Mouse (Mus musculus): ENCODE data around the gene Anxa4.

The Anxa4 gene

DNA sequence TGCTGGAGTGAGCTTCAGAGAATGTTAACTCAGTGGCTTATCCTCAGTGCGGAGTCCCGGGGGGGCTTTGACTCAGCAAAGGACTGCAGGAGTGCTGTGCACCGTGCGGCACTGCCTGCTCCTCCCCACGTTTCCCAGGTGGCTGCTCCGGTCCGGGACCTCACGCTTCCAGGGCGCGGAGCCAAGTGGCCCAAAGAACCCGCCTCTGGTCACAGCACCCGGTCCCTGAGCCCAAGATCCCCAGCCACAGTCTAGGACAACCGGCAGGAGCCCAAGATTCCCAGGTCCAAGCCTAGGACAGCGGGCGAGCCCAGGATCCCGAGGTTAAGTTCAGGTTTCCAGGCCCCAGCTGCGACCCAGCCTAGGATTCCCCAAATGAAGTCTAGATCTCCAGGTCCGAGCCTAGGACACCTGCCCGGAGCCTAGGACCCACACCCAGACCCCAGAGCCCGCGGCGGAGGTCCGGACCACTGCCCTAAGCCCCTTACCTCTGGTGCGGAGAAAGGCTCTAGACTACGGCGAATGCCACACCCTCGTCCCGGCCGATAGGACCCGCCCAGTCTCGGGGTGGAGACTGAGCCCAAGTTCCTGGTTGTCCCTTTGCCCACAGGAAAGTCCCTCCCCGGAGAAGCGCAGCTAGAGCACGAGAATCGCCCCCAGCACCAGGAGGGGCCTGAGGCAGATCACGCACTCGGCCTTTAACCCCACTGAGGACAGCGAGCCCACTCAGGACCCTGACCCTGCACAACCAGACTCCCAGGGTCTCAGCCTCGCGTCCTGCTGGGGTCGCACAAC, at the start of gene Anxa4:
Anxa4 (minus strand) TSS at position 564 of the 795 bp plus-strand sequence.
- DNase-seq, result no peak

DNA sequence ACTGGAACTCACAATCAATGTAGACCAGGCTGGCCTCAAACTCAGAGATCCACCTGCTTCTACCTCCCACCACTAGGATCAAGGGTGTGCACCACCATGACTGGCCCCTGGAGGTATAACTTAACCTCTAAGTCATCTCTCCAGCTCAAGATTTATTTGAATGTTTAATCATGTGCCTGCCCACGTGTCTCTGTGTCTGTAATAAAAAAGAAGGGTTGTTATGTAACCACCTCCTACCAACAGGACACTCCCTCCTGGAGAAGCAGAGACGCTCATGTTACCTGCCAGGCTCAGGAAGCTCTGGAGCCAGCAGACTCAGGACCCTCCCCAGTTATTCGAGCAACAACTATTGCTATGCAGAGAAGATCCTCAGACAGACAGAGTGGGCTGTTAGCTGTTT, 48.6 kb upstream of the Anxa4 start:
- DNase-seq, result no peak

DNA sequence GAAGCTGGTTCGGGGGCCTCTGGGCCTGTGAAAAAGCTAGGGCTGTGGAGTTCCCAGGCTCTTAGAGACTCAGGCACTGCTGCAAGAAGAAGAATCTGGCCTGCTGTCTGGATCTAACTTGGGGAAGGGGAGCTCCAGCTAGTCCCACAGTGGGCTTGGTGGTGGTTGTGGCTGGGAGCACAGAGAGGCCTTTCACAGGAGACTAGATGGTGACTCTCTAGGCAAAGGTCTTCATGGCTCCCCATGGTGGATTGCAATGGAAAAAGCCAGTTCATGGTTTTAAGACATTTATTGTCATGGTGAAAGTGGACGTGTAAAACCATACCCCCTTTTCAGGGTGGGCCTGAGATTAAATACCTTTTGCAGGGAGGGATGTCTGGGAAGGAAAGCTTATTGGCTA, 45.7 kb upstream of the Anxa4 start:
- no peak for DNase-seq

DNA sequence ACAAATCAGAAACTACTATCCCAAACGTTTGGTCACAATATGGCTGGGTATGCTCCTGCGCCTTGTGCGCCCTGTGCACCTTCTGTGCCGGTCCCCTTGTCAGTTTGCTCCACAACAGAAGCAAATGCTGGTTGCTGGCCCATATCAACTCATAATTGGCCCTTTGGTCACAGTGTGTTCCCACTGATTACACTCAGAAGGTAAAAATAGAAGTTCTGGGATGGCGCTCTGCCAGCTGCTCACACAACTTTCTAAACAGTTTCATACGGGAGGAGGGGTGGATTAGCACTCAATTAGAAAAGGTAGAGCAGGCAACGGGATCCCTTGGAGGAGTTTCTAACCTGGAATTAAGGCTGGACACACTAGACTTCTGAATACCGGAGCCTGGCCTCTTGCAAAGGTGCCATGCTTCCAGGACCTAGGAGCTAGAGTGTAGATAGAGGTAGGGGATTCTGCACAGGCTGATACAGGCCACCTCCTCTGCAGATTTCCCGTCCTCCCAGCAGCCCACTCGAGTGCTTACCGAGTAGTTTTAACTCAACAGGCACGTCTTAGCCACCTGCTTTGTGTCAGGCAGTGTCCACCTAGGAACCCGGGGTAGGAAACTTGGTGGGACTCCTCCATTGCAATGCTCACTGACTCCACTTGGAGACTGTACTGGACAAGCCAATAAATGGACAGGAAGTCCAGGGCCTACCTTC, 39.6 kb upstream of the Anxa4 start:
- no peak for DNase-seq

DNA sequence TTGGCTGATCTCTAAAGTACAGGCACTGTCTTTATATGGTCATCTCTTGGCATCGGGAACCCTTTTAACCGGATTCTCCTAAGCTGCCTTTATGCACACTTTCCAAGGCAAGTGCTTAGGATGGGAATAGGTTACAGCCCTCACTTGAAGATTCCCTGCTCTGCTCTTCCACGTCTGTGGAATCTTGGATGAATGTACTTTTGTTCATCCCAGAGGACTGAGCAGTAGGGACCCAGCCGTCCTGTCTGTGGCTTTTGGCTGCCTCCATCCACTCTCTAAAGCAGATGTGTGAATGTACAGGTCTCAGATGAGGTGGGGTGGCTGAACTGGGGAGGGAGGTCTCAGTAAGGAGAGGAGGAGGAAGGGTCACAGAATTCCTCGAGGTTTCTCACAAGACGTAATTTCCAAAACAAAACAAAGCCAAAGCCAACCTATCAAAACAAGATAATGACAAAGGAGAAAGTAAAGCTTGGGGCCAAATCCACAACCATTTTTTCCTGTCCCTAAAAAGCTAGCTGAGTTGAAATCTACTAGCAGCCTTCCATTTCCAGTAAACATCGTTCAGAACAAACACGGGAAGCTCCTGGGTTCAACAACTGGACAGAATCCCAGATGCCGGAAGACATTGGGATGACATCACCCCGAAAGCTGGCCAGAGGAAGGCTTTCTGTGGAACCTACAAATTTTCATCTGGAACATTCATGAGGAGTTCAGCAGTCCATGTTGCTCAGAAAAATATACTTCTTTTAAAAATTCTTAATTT, 37.5 kb upstream of the Anxa4 start:
- no peak for DNase-seq

DNA sequence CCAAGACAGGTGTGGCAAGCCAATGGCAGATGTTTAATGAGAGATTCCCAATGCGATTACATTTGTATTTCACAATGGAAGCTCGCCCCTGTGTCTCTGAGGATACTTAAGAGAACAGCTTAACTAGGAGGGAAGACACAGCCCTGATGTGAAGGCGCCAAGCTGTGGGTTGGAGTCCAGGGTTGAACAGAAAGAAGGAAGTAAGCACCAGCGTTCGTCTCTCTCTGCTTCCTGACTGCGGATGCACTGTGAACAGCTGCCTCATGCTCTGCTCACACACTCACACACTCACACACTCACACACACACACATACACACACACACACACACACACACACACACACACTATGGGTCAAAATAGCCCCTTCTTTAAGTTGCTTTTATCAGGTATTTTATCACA, 36.4 kb upstream of the Anxa4 start:
- DNase-seq, result no peak

DNA sequence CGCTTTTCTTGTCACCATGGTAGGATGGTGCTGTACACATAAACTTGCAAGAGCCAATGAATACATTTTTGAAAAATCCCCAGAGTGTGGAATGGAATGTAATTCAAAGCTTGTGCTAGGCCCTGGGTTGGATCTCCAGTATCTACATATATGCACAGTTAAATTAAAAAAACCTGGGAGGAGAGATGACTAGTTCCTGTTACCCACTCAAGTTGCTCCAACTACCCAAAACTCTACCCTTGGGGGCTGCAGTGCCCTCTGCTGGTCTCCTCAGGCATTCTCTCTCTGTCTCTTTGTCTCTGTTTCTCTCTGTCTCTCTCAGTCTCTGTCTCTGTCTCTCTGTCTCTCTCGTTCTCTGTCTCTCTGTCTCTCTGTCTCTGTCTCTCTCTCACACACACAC, 34.0 kb upstream of the Anxa4 start:
- no peak for DNase-seq

DNA sequence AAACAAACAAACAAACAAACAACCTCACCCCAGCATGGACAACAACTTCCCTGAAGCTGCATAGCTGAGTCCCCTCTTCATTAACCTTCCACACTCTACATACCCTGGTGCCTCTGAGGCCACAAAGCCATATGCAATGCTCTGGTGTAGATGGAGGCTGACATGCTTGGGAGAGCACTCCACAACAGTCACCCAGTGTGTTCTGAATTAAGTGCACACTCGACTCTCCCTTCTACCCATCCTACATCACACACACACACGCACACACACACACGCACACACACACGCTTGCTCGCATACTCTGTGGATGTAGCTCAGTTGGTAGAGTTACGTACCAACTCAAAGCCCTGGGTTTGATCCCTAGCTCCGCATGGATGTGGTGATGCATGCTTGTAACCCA, 31.0 kb upstream of the Anxa4 start:
- no peak for DNase-seq

DNA sequence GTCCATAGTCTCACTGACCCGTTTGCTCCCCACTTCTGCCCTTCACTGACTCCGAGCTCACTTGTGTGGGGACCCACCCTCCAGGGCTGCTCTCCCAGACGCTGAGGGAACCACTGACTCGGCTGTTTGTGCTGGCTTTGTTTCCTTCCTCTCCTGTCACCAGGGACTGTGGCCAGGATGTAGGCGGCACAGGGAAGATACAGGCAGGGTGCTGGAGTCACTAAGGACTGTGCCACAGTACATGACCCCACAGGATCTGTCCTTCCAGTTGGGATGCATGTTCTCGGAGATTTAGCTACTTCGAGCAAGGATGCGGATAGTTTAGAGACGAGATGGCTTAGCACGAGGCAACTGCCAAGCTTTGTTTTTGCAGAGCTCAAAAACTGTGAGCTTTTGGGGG, 30.4 kb upstream of the Anxa4 start:
- peak; percentile 45 for DNase-seq

DNA sequence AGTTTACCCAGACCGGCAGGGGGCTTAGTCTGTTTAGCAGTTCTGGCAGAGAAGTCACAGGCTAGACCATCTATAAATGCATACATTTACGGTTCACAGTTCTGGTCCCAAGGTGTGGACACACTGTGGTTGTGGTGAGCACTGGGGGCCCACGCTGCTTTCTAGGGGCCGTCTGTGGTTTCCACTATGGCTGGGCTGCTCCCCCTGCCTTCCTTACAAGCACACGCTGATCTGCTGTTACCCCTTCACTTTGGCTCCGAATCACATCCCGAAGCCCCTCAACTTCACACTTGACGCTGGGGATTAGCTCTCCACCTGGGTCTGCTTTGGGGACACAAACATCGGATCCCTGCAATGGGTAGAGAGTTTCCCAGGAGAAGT, 29.7 kb upstream of the Anxa4 start:
- peak; percentile 67 for DNase-seq

DNA sequence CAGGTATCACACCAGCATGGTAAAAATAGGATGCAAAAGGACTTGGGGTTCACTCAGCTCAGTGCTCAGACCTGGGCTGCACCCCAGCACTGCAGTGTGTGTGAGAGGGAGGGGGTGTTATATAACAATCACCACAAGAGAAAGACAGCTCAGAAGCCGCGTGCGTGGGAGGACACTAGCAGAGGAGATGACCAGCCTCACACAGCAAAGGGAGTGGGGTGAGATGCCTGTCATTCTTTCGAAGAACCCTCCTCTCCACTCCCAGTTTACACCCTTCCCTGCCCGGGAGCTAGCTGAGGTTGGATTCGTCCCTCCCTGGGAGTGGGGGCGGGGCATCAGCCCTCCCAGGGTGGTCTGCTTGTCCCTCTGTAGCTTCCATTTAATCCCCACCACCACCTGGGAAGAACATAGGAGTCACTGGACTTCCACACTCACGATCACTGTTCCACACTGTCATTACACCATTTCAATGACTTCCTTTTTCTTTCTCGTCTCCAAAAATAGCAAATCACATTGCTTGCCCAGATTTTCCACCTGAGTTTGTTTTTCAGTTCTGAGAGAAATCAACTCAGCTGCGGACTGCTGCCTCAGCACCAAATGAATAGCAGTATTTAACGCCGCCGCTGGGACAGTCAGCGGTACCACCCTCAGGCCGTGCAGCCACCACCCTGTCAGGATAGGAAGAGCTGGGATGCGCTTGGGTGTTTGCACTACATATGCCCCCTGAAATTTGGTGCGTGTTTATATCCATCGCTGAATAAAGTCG, 29.1 kb upstream of the Anxa4 start:
- peak; percentile 96 for DNase-seq

DNA sequence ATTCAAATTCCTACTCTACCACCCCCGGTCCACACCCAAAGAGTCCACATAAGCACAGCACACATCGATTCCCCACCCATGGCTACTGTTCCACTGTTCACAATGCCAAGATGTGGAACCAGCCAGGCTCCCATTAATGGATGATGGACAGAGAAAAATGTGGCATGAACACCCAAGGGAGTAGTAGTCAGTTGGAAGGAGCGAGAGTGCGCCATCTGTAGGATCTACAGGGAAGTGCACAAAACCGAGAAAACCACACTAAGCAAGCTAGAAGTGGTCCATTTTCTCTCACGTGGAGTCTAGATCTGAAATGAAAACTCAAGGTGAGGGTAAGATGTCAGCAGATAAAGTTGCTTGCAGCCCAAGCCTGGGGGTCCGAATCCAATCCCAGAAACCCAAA, 27.3 kb upstream of the Anxa4 start:
- peak; percentile 55 for DNase-seq

DNA sequence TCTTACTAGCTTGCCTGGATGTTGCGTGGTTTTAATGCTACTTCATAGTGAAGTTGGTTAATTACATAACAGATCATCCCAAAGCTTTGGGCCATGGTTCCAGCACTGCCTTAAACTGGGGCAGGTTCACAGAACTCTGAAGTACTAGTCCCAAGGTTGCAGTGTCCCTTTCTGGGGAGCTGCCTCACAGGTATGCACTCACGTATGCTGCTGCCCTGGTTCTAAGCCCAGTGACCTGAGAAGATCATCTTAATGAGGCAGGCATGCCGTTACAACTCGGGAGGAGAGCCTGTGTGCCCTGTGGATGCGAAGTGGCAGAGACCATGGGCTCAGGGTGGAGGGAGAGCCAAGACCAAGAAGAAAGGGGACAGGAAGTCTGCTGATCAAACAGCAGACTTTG, 26.5 kb upstream of the Anxa4 start:
- DNase-seq, result no peak

DNA sequence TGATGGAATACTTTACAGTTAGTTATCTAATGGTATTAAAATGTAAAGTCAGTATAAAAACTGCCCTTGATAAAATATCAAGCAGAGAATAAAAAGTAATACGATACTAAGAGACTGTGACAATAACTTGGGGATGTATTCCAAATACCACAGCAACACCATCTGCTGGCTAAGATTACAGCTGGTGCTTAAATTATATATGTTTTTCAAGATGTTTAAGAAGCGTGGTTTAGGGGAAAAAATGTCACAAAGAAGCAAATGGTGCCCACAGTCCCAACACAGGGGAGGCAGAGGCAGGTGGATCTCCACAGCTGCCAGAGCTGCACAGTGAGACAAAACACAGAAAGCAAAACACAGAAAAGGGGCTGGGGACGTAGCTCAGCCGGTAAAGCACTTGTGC, 25.5 kb upstream of the Anxa4 start:
- DNase-seq, result no peak

DNA sequence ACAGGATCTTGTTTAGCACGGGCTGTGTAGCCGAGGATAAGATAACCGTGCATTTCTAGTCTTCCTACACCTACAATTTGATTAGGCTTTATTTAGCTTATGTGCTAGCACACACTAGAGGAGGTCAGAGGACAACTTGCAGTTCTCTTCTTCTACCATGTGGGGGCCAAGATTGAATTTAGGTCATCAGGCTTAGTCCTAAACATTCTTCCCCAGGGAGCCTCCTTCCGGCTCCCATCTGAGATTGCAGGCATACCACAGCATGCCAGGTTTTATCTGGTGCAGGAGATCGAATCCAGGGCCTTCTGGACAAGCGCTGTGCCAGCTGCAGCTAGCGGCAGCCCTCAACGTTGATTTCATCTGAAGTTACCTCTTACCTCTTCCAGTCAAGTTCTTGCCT, 23.2 kb upstream of the Anxa4 start:
- peak; percentile 66 for DNase-seq

DNA sequence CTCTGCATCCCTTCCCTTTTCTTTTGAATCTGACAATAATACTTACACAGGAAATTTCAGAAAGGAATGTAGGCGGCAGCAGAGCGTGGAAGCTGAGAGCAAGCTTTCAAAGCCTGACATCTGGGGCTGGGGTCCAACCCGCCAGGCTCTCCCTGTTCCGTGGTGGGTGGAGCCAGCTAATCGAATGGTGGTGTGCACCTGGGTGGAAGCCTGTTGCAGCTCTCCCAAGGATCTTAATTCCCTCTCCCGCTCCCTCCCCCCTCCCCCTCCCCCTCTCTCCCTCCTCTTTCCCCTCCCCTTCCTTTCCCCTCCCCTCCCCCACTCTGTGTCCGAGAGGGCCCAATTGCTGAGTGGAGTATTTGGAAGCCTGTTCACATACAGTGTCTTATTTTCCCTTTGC, 22.1 kb upstream of the Anxa4 start:
- no peak for DNase-seq

DNA sequence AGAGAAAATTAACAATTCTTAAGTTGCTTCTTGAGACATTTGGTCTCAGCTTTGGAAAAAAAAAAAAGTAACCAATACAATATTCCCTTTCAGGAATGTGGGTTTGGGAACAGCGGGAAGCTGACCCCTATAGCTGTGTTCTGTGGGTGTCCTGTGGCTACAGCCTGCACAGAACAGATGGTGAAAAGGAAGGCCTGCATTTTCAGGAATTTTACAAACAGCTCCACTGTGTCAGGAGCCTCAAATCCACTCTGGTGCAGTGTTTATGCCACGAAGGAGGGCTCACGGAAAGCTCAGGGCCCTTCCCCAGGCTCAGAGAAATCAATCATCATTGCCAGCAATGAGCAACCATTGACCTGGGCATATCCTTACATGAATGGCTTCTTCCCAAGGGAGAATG, 21.5 kb upstream of the Anxa4 start:
- DNase-seq, result peak; percentile 61

DNA sequence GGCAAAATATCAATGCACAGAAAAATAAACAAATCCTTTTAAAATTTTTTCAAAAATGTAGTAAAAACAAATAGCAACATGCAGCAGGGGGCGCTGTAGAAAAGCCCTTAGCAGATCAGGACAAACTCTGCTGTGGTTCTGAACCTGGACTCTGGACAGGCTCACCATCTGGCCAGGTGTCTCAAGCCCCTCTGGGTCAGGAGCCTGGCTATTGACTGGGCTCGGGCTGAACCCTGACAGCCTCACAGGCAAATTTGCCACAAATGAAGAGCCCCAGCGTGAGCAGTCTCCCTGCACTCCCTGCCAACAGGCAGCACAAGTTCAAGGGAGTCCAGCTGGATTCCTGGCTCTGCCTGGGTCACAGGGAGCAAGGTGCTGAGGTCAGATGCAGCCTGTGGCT, 20.0 kb upstream of the Anxa4 start:
- peak; percentile 67 for DNase-seq

DNA sequence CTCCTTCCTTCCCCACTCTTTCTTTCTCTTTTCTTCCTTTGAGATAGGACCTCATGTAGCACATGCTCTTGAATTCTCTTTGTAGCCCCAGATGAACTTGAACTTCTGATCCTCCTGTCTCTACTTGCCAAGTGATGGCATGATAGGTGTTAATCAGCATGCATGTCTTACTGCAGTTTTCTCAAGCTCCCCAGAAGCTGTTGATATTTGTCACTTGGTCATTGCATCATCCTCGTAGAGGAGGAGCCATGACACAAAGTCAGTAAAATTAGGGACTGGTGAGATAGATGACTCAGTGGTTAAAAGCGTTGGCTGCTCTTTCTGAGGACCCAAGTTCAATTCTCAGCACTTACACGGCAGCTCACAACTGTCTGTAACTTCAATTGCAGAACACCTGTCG, 19.5 kb upstream of the Anxa4 start:
- no peak for DNase-seq

DNA sequence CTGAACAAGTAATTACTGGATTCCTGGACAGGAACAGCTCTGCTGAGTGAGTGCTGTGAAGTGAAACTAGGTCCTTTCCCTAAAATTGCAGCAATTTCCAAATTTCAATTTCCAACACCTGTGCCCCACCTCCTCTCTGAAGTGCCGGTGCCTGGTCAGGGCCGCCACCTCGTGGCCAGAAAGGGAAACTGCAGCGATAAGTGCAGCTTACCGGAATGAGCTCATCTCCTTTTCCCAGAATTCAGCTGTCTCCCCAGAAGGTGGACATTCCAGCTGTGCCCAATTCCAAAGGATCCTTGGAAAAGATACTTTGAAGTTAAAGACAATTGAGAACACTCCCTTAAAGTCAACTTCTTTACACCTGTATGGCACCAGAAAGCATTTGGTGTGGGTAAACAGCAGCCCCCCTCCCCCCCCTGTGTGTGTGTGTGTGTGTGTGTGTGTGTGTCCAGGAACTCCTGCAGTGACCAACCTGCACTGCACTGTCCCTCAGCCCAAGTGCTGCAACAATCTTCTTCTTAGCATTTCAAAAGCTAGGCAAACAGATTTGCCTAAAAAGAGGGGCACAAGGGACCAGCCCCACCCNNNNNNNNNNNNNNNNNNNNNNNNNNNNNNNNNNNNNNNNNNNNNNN, 13.2 kb upstream of the Anxa4 start:
- peak; percentile 85 for DNase-seq

DNA sequence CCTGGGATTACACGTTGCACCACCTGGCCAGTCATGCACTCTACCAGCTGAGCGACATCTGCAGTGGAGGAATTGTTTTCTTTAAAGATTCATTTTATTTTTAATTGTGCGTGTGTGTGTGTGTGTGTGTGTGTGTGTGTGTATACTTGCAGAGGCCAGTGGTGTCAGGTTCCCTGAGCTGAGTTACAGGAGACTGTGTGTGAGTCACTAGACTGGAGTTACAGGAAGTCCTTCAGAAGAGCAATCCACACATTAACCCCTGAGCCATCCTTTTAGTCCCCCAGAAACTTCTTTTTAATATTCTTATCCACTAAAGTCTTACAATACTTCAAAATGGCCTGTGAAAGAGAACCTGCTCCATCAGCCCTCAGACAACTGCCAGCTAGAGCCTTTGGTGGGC, 11.3 kb upstream of the Anxa4 start:
- DNase-seq, result no peak

DNA sequence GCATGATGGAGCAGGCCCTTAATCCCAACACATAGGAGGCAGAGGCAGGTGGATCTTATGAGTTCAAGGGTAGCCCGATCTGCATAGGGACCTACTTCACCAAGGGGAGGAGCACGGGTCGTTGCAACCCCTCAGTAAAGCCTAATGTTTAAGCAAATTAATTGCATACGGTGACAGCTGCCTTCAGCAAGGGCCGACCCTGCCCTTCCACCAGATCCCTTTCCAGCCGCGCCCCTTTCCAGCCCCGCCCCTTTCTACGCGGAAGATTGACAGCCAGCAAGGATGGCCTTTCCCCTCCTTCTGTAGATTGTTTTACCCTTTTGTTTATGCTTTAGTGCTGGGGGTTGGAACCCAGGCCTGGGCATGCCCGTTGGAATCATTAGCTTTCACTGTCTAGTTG, 8.0 kb upstream of the Anxa4 start:
- no peak for DNase-seq

DNA sequence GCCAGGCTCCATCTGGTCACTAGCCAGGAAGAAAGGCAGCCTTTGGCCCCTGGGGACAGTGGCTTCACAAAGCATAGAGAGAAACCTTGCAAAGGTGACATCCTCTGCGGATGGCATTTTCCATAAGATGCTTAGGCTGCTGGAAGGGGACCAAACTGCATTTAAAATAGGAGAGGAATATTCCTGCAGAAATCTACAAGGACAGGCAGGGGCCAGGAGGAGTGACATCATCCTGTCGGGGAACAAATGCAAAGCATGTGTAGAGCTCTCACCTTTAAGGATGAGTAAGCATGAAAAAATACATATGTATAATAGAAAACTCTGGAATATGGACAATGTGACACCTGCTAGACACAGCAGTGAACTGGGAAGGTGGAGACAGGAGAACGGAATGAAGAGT, 7.1 kb upstream of the Anxa4 start:
- DNase-seq, result no peak

Data from cerebellum, adult 9-10 months (tissue).